Mouse (Mus musculus) heart, embryonic 14.5 days (tissue): ENCODE results near the gene Fancb. TPM values are rescaled to one million over a fixed set of nuclear protein-coding genes. Genes with fewer than 3 reads are reported as not detected.

Experiments used
- ATAC-seq: fragments of 200-750 bp; cut with Nextera tagmentation; 2 replicates; pipeline ENCODE4 v1.8.0; 2017; ENCODE audit warnings: low read depth, moderate TSS enrichment; ENCODE audit not compliant: insufficient number of reproducible peaks, insufficient read depth, low FRiP score
- H3K27ac ChIP-seq, 2 experiments: fragments of 200-500 bp in 1 of 2; fragments of 300-500 bp in 1 of 2; sonication (generic) in 1 of 2; replicated peaks in 1 of 2; 2 replicates each; pipeline ENCODE4 v1.5.1; 2012 to 2014; ENCODE audit warnings: low read depth in 2 of 2, low read length in 2 of 2, control low read depth in 1 of 2, mild to moderate bottlenecking in 1 of 2, mixed read lengths in 1 of 2; ENCODE audit not compliant: control insufficient read depth in 1 of 2, insufficient read depth in 1 of 2
- H3K27me3 ChIP-seq: fragments of 300-500 bp; sonication (generic); 2 replicates; pipeline ENCODE4 v1.6.1; 2014; ENCODE audit warnings: mild to moderate bottlenecking, low read length, control low read depth; ENCODE audit not compliant: control insufficient read depth, insufficient read depth
- H3K36me3 ChIP-seq: fragments of 300-500 bp; sonication (generic); 2 replicates; pipeline ENCODE4 v1.6.1; 2014; ENCODE audit warnings: mild to moderate bottlenecking, control low read depth, low read length, mixed read lengths; ENCODE audit not compliant: control insufficient read depth, insufficient read depth
- H3K4me1 ChIP-seq, 2 experiments: fragments of 200-500 bp in 1 of 2; fragments of 300-500 bp in 1 of 2; sonication (generic) in 1 of 2; 2 replicates each; pipeline ENCODE4 v1.6.1; 2012 to 2014; ENCODE audit warnings: low read length in 2 of 2, control low read depth in 1 of 2, mixed read lengths in 1 of 2; ENCODE audit not compliant: control insufficient read depth in 2 of 2, insufficient read depth in 2 of 2
- H3K4me2 ChIP-seq: fragments of 300-500 bp; sonication (generic); 2 replicates; pipeline ENCODE4 v1.6.1; 2014; ENCODE audit warnings: mild to moderate bottlenecking, low read length
- H3K4me3 ChIP-seq, 2 experiments: fragments of 200-500 bp in 1 of 2; fragments of 300-500 bp in 1 of 2; sonication (generic) in 1 of 2; 2 replicates each; pipeline ENCODE4 v1.5.1; 2012 to 2014; ENCODE audit warnings: low read length in 2 of 2, mild to moderate bottlenecking in 2 of 2, control low read depth in 1 of 2, low read depth in 1 of 2, moderate library complexity in 1 of 2; ENCODE audit not compliant: control insufficient read depth in 1 of 2, insufficient read depth in 1 of 2
- H3K9ac ChIP-seq: fragments of 300-500 bp; sonication (generic); 2 replicates; pipeline ENCODE4 v1.6.1; 2014; ENCODE audit warnings: mild to moderate bottlenecking, low read length
- H3K9me3 ChIP-seq: fragments of 300-500 bp; sonication (generic); 2 replicates; pipeline ENCODE4 v1.6.1; 2016; ENCODE audit warnings: low read length, control low read depth; ENCODE audit not compliant: control insufficient read depth
- WGBS: fragments of 180-500 bp; shearing (Covaris S2); extraction: QIAGEN DNeasy Blood & Tissue Kit; methylation state at CpG from one replicate; pipeline ENCODE4 v1.1.7; 2014; 5-methylcytosine and 5-hydroxymethylcytosine counted together
- polyA plus RNA-seq: library from polyadenylated mRNA; unstranded; fragments of >200 nt; fragmentation: Nextera tagmentation; extraction: Ambion mirVana; gene quantifications from 2 replicates; pipeline ENCODE4 v1.2.1, GENCODE M21; 2014

Gene Fancb
- 5.2 and 5.8 TPM in 2 replicates for polyA plus RNA-seq

DNA sequence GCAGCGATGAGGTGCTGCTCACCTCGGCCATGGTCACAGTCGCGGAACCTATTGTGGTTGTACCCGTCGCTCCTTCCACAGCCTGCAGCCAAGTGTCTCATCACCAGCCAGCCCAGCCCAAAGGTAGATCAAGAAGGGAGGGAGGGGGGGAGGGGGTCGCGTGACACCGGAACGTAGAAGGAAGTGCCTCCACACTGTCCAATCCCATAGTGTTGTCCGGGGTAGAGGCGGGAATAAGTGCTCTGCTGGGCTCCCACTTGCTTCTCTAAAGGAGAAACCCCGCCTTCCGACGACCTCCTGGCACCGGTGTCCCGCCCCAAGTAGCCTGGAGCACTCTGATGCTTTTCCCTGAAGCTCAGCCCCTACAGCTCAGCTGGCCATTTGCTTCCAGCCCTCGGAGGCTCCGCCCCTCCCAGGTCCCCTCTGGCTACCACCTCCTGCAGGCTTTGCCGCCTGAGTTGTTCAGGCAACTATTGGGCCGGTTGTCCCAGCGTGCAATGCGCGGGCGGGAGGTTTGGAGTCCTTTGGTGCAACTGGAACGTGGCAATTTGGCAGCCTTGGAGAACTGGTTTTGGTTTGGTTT lies at the start of gene Fancb, which contains the start of gene Mospd2:
Gene Fancb, plus strand, starts transcription at position 400 of the 583 bp plus-strand sequence.
Gene Mospd2, minus strand, starts transcription at position 183 of the 583 bp plus-strand sequence.
- peak; percentile 100 for ATAC-seq

GRCm38 (mm10) chrX:164941540-164941939 lies 38.9 kb upstream of the Fancb start:
- Histone ChIP-seq H3K4me1 (no peaks in the 10 kb centered on the region), H3K4me2 (no peak overlapping the region), H3K9ac (no peak overlapping the region), H3K9me3 (no peaks in the 10 kb centered on the region), H3K36me3 (peaks cover 13% of the 10 kb centered on the region; the same call in 1 of the 2 replicates), H3K4me3 (no peak overlapping the region), H3K27ac (no peak overlapping the region), H3K27me3 (no peaks in the 10 kb centered on the region)
- 92% methylated on average over 5 of the region's 5 CpGs for WGBS
- ATAC-seq: no peak

More for the DNA sequence above, at the start of gene Fancb, which contains the start of gene Mospd2:
- WGBS: 15% methylated on average over 22 of the region's 26 CpGs
- Histone ChIP-seq H3K27ac (peak within 1 kb of the TSS; percentile 29 to 53; a peak in 2 of 4 replicates), H3K9ac (peak within 1 kb of the TSS; percentile 72), H3K4me1 (peaks cover 0 to 4% of the 10 kb centered on the region in 2 experiments; a peak in 1 of 4 replicates), H3K36me3 (no peaks in the 10 kb centered on the region), H3K4me2 (peak within 1 kb of the TSS; percentile 68), H3K27me3 (no peaks in the 10 kb centered on the region), H3K4me3 (peak within 1 kb of the TSS; percentile 61 to 64), H3K9me3 (no peaks in the 10 kb centered on the region)

- no peak overlapping the region for H3K4me3 ChIP-seq
- no peaks in the 10 kb centered on the region for H3K27me3 ChIP-seq
- no peaks in the 10 kb centered on the region for H3K9me3 ChIP-seq
- 69% methylated on average over 11 of the region's 11 CpGs for WGBS
- peak overlapping the region in 1 of 2 experiments; percentile 16; a peak in 2 of 4 replicates for H3K27ac ChIP-seq
- H3K36me3 ChIP-seq: no peaks in the 10 kb centered on the region
- H3K4me2 ChIP-seq: no peak overlapping the region
- no peak overlapping the region for H3K9ac ChIP-seq
- no peaks in the 10 kb centered on the region for H3K4me1 ChIP-seq
- ATAC-seq: no peak
Measured at GRCm38 (mm10) chrX:164951858-164952576, 28.4 kb upstream of the Fancb start.

DNA sequence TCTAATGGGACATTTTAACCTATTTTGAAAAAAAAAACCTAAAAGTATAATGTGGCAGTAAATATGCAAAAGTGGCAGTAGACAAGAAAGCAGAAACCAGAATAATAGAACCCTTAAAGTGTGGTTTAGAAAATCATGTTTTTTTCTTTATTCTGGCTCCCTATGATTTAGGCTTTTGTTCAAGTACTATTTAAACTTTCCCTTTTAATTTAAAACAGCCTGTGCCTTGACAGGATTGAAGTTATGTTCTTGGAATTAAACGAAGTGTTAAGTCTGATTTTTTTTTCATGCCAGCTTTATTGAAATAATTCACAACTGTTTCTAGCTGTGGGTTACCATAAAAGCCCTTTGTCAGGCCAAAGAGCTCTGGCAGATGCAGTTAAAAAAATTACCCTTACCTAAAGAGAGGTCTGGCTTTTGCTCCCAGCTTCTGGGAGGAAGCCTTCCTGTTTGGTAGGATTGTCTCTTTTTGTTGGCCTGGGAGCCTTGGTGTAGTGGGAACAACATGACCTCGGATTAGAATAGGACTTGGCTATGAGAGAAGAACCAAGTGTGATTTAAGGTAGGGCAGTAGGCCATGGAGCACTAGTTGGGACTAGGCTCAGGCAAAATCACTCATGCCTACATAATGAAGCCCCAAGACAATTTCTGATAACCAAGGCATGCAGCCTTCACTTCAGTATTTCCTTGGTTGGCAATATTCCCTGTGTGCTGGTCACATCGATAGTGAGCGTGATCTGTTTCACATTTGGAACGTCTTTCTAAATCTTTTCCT lies 27.6 kb upstream of the Fancb start:
- Histone ChIP-seq H3K9ac (no peak overlapping the region), H3K27me3 (no peaks in the 10 kb centered on the region), H3K4me2 (no peak overlapping the region), H3K27ac (peak overlapping the region; percentile 19 to 53; a peak in 1 of 4 replicates), H3K4me1 (no peaks in the 10 kb centered on the region), H3K36me3 (no peaks in the 10 kb centered on the region), H3K4me3 (no peak overlapping the region), H3K9me3 (no peaks in the 10 kb centered on the region)
- WGBS: 67% methylated on average over 5 of the region's 5 CpGs
- no peak for ATAC-seq

- no peaks in the 10 kb centered on the region for H3K27me3 ChIP-seq
- no peak overlapping the region for H3K4me3 ChIP-seq
- H3K9me3 ChIP-seq: no peaks in the 10 kb centered on the region
- no peak overlapping the region for H3K9ac ChIP-seq
- H3K4me2 ChIP-seq: no peak overlapping the region
- H3K36me3 ChIP-seq: peaks cover 6% of the 10 kb centered on the region; the same call in 1 of the 2 replicates
- no peak overlapping the region for H3K27ac ChIP-seq
- WGBS: 75% methylated on average over 3 of the region's 3 CpGs
- H3K4me1 ChIP-seq: no peaks in the 10 kb centered on the region
- no peak for ATAC-seq
Measured at GRCm38 (mm10) chrX:164965750-164966448, 14.5 kb upstream of the Fancb start.

- Histone ChIP-seq H3K27me3 (no peaks in the 10 kb centered on the region), H3K9me3 (no peaks in the 10 kb centered on the region), H3K4me1 (no peaks in the 10 kb centered on the region), H3K36me3 (no peaks in the 10 kb centered on the region), H3K27ac (no peak overlapping the region), H3K4me2 (no peak overlapping the region), H3K9ac (no peak overlapping the region), H3K4me3 (no peak overlapping the region)
- WGBS: 81% methylated on average over 3 of the region's 3 CpGs
- no peak for ATAC-seq
Measured at GRCm38 (mm10) chrX:164971206-164971605, 9.2 kb upstream of the Fancb start.

DNA sequence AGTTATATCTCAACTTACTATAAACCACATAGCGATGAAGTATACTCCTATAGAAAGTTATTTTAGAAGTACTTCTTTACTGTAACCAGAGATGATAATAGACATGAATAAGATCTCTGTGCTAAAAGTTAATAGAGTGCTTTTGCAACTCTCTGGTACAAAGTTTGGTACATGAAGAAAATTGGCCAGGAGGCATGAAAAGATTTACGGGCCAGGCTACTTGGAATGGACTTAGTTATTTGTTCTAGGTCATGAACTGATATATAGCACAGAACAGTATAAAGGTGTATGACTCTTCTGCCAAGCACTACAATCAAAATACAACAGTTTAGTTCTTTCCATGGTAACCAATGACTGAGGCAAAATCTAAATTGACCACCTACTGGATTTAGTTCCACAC lies 1.5 kb upstream of the Fancb start:
- ATAC-seq: no peak
- Histone ChIP-seq H3K9ac (no peak overlapping the region), H3K36me3 (no peaks in the 10 kb centered on the region), H3K9me3 (no peaks in the 10 kb centered on the region), H3K27me3 (no peaks in the 10 kb centered on the region), H3K27ac (no peak overlapping the region), H3K4me1 (peaks cover 0 to 4% of the 10 kb centered on the region in 2 experiments; a peak in 1 of 4 replicates), H3K4me2 (peak overlapping the region; percentile 68), H3K4me3 (no peak overlapping the region; a peak in 1 of 4 replicates)
- 97% methylated on average over 2 of the region's 2 CpGs for WGBS
